Mouse (Mus musculus) adrenal gland, adult 2 months (tissue): ENCODE results near the gene Sval3. TPM values are rescaled to one million over a fixed set of nuclear protein-coding genes. Genes with fewer than 3 reads are reported as not detected.

ENCODE experiments used
- DNase-seq: peaks from one replicate; pipeline ENCODE4 v3.0.0; 2021
- long read RNA-seq: library from polyadenylated mRNA; stranded (forward); transcript quantifications from one replicate; pipeline ENCODE4 v2.0.0, GENCODE M21; 2021
- polyA plus RNA-seq: library from polyadenylated mRNA; depleted of rRNA; stranded (reverse); fragments of >200 nt; gene quantifications from 2 replicates; pipeline ENCODE4 v1.2.3, GENCODE M21; 2012; rRNA removed
- total RNA-seq, 2 experiments: library from RNA; stranded (reverse); gene quantifications; 2 replicates each; pipeline ENCODE4 v1.2.3; 2021

The Sval3 gene
- total RNA-seq (not detected), polyA plus RNA-seq (not detected in 2 replicates)
- long read RNA-seq: 0 reads

DNA sequence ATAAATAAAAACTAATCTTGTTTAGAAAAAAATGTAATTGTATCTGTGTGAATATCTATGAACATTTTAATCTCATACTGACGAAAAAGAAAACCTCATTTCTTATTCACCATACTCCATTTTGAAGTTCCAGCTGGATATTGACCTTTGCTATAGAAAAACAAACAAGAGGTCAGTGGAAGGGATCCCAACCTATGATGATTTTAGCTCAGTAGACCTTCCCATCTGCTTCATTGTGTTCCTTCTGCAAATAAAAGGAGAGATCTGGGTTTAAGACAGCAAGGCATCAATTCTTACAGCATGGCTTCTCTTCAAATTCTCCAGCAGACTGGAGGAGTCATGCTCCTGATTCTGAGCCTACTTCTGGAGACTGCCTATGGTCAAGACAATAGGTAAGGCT, at the start of gene Sval3:
Gene Sval3 (plus strand): TSS at position 301 of the 400 bp plus-strand sequence.
- no peak for DNase-seq

DNA sequence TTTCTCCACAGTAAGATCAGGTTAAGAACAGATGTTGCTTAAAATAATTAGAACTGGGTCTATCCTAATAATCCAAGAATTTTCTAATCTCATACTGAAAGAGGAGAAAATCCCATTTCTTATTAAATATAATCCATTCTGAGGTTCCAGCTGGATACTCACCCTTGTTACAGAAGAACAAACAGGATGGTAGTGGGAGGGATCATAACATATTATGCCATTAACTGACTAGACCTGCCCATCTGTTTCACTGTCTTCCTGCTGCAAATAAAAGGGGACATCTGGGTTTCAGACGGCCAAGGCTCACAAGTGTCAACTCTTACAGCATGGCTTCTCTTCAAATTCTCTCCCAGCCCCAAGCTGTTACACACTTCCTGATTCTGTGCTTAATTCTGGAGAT, 16.6 kb upstream of the Sval3 start, which contains the start of gene Sval1:
Gene Sval1 (plus strand): TSS at position 301 of the 400 bp plus-strand sequence.
- DNase-seq: no peak

Other genes with a start within 250 kb of the Sval3 start
- not detected for gene Olfr459, start 193.0 kb upstream of the Sval3 start, total RNA-seq
- gene Olfr459, start 193.0 kb upstream of the Sval3 start, polyA plus RNA-seq: not detected in 2 replicates
- gene Pip, start 120.6 kb upstream of the Sval3 start, total RNA-seq: not detected
- gene Pip, start 120.6 kb upstream of the Sval3 start, polyA plus RNA-seq: not detected in 2 replicates
- gene Sval2, start 115.2 kb upstream of the Sval3 start, total RNA-seq: not detected
- gene Sval2, start 115.2 kb upstream of the Sval3 start, polyA plus RNA-seq: not detected in 2 replicates
- not detected for gene Sval1, start 16.5 kb upstream of the Sval3 start, total RNA-seq
- not detected in 2 replicates for gene Sval1, start 16.5 kb upstream of the Sval3 start, polyA plus RNA-seq
- not detected for gene Sva, start 70.3 kb downstream of the Sval3 start, total RNA-seq
- not detected in 2 replicates for gene Sva, start 70.3 kb downstream of the Sval3 start, polyA plus RNA-seq
- gene Tas2r139, start 172.8 kb downstream of the Sval3 start, total RNA-seq: not detected
- not detected in 2 replicates for gene Tas2r139, start 172.8 kb downstream of the Sval3 start, polyA plus RNA-seq
- not detected for gene Tas2r144, start 247.2 kb downstream of the Sval3 start, total RNA-seq
- gene Tas2r144, start 247.2 kb downstream of the Sval3 start, polyA plus RNA-seq: not detected in 2 replicates